Mouse (Mus musculus): Measurements from ENCODE around the gene Lrig3. TPM values are rescaled to one million over a fixed set of nuclear protein-coding genes. Genes with fewer than 3 reads are reported as not detected.

The Lrig3 gene
- total RNA-seq, 2 experiments from 2014 or later: 3.3 to 3.4 TPM

Small RNAs within 50 kb of the gene (microRNA-seq; reads per million reads assigned to microRNA genes)
- not detected for gene Gm22183
